Mouse (Mus musculus) gastrocnemius, postnatal 36 days (tissue): Measurements from ENCODE around the gene Olfr1392. TPM values are rescaled to one million over a fixed set of nuclear protein-coding genes. Genes with fewer than 3 reads are reported as not detected.

Experiments
- DNase-seq, 2 experiments: peaks; one replicate each; pipeline ENCODE4 v3.0.0; 2022
- intact Hi-C: fragments of 180-260 bp; cut with DNase I; formaldehyde crosslinking; loops from one replicate; pipeline ENCODE4 v1.15.1; 2025
- total RNA-seq, 2 experiments: library from RNA; stranded (reverse); gene quantifications; 2 replicates each; pipeline ENCODE4 v1.2.3; 2021

Olfr1392 gene
- total RNA-seq, 2 experiments from 2014 or later, result not detected

GRCm38 (mm10) chr11:49250422-49251379, 34.4 kb upstream of the Olfr1392 start:
- intact Hi-C loops, result loop anchor here (2.0 to 10.0 kb wide), 2 partner anchors 48 to 376 kb away; partner anchors contain the start of genes Irgm1 and Zfp62
- peak; percentile 88 to 89 for DNase-seq

DNA sequence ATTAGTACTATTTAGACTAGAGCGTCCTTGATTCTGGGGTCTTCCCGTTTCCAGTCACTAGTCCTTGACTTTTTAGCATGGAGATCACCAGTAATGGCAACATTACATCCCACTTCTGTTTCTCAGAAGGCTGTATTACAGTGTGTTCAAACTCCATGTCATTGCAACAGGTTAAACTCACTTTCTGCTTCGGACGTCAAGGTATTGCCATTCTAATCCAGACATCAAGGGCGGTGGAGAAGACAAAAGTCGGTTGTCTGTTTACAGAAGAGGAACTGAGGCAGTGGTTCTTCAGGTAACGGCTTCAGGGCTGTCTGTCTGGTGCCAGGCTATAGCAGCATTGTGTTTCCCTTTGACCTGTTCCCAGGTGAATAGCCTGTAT, 33.7 kb upstream of the Olfr1392 start:
- intact Hi-C loops, result loop anchor here (2.0 to 10.0 kb wide), 2 partner anchors 49 to 377 kb away; partner anchors contain the start of genes Irgm1 and Zfp62
- no peak for DNase-seq

DNA sequence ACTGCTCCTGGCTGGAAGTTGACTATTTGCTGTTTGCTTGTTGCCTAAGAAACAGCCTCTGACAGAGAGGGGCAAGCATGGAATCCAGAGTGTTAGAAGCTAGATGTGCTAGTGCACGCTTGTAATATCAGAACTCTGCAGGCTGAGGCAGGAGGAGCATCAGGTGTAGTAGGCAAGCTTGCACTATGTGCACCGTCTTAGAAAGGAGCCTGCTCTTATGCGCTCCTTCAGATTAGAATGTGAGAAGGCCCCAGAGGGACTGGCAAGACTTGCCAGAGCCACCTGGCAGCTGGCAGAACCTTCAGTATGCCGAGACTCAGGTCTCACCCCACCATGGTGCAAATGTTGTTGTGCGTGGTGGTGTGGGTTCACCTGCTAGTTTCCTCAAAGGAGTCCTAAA, 33.0 kb upstream of the Olfr1392 start:
- no peak for DNase-seq
- intact Hi-C loops, result loop anchor here (10.0 kb wide), 1 partner anchor 377 kb away; the partner anchor contains the start of gene Irgm1

DNA sequence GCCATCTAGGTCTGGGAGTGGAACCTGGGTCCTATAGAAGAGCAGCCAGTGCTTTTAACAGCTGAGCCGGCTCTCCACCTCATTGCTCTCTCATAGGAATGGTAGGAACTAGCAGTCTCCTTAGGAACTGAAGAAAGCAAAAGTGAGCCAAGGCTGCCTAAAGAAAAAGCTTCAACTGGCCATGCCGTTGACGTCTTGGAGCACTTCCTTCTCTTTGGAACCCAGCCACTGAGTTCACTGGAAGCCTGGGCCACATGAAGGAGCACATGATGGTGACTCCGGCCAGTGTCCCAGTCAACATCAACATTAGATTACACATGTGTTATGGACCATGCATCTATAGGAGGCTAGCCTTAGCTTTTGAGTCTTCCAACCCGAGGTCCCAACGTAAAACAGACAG, 32.0 kb upstream of the Olfr1392 start:
- DNase-seq, result no peak
- intact Hi-C loops, result loop anchor here (10.0 kb wide), 1 partner anchor 378 kb away; the partner anchor contains the start of gene Irgm1

DNA sequence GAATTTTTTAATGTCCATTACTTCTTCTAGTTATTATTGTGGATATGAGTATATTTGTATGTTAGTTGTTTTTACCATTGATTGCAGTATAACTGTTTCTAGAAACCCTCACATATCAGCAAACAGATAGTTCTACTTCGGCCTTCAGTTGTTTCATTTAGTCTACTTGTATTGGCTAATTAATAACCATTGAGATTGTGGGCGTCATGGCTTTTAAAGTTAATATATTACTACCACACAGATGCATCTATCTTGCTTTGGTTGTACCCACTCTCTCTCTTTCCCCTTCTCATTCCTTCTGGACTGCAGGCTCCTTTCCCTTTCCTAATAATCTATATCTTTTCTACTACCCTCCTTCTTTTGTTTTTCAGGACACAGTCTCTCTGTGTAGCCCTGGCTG, 25.8 kb upstream of the Olfr1392 start:
- DNase-seq, result no peak
- intact Hi-C loops, result loop anchor here (10.0 kb wide), 1 partner anchor 384 kb away; the partner anchor contains the start of gene Irgm1

DNA sequence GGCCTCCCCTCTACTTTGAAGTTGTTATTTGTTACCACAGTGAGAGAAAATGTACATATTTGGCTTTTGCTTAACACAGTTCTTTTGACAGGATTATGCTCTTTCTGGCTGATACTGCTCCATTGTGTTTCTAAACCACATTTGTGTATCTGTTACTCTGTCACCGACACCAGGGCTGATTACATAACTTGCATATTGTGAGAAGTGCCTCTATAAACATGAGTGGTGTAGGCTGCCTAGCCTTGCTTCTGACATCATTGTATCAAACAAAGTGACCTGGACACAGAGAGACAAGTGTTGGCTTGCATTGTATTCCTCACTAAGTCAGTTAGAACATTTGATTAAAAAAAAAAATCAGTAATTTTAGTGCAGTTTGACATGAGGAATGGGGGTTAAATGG, 25.3 kb upstream of the Olfr1392 start:
- intact Hi-C loops, result loop anchor here (10.0 kb wide), 1 partner anchor 385 kb away; the partner anchor contains the start of gene Irgm1
- DNase-seq, result no peak

GRCm38 (mm10) chr11:49260598-49261312, 24.3 kb upstream of the Olfr1392 start:
- intact Hi-C loops, result no loop called here
- DNase-seq, result no peak

GRCm38 (mm10) chr11:49261313-49261855, 23.7 kb upstream of the Olfr1392 start:
- intact Hi-C loops, result no loop called here
- DNase-seq, result no peak

DNA sequence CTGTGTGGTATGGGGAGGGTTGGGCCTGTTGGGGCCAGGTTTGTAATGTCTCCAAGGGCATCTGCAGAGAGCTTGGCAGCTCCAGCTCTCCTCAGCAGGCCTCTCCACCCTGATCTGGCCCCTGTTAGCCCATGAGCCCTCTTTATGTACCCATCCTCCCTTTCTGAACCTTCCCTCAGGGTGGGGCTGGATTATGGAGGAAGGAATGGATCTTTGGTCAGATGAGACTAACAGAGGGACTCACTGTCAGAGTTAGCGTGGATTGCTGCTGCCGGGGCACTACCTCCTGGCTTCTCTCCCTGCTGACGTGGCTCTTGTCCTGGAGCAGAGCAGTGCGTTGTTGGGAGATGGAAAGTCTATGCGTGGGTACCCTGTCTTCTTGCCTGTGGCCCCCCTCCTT, 22.8 kb upstream of the Olfr1392 start:
- intact Hi-C loops, result no loop called here
- no peak for DNase-seq

DNA sequence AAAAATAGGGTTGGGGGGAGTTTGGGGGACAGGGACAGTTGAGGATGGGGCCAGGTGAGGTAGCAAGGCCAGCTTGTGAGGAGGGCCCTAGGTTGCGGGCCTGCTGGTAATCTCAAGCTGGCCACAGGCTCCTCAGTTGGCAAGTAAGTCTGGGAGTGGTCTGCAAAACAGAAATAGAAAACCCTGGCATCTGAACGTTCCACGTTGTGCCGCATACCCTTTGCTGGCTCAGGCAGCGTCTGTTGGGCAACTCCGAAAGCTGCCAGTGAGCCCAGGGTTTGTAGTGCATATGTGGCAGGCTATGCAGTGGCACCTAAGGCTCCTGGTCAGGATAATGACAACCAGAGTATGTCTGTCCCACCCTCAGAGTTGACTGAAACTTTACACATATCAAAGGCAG, 21.9 kb upstream of the Olfr1392 start:
- intact Hi-C loops, result no loop called here
- DNase-seq, result no peak

GRCm38 (mm10) chr11:49264081-49264480, 21.0 kb upstream of the Olfr1392 start:
- no peak for DNase-seq
- intact Hi-C loops, result no loop called here

DNA sequence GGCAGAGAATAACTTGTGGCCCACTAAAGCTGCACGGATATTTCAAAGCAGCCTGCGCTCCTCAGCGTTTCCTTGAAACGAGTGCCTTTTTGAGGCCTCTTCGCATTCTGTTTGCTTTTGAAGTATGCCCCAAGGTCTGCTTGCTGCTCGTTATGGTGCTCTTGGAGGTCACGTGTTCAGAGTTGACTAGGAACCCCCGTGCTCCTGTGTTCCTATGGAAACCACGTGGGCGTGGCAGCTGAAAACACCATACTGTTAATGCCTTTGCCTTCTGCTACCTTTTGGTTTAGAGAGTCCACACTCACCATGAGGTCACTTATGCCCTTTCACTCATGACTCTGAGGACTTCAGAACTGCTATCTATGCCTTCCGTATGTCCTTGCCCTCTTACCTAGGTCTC, 20.5 kb upstream of the Olfr1392 start:
- intact Hi-C loops, result no loop called here
- DNase-seq, result no peak

GRCm38 (mm10) chr11:49265101-49265500, 20.0 kb upstream of the Olfr1392 start:
- intact Hi-C loops, result no loop called here
- DNase-seq, result no peak

DNA sequence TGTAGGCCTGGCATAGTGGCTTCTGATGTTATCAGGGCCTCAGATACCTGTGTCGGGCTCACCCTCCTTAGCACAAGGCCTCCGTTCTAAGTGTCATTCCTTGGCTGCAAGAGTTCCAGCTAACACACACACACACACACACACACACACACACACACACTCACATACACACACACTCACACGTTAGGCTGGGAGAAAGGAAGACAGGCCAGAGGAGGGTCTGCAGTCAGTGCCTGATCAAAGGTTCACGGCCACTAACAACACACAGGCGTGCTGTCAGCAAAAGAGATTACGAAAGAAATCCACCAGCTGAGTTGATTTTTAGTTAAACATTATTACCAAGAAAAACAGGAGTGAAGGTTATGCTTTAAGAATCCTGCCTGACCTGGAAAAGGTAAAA, 18.4 kb upstream of the Olfr1392 start:
- DNase-seq, result no peak
- intact Hi-C loops, result no loop called here

GRCm38 (mm10) chr11:49267316-49267715, 17.8 kb upstream of the Olfr1392 start:
- no peak for DNase-seq
- intact Hi-C loops, result no loop called here

GRCm38 (mm10) chr11:49267970-49268579, 17.0 kb upstream of the Olfr1392 start:
- no peak for DNase-seq
- intact Hi-C loops, result no loop called here

DNA sequence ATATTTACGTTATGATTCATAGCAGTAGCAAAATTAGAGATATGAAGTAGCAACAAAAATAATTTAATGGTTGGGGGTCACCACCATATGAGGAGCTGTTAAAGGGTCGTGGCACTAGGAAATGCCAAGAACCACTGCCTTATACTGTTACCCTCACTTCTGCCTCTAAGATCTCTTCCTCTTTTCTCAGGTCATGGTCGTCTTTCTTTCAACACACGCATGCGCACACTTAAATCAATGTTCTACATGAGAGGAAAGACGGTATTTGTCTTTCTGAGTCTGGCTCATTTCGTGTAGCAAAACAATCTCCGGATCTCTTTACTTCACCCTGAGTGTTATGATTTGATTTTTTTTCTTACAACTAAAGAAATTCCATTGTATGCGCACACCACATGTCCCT, 15.3 kb upstream of the Olfr1392 start:
- intact Hi-C loops, result no loop called here
- DNase-seq, result no peak

DNA sequence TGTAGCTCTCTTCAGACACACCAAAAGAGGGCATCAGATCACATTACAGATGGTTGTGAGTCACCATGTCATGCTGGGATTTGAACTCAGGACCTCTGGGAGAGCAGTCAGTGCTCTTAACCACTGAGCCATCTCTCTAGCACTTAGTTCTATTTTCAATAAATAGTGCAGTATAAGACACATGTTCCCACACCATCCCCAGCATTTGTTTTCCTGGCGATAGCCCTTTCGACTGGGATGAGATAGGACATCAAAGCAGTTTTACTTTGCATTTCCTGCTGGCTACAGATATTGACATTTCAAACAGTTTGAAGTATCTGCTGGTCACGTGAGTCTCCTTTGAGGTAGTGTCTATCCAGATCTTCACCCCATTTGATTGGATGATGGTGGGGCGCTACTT, 14.7 kb upstream of the Olfr1392 start:
- intact Hi-C loops, result no loop called here

GRCm38 (mm10) chr11:49271334-49271733, 13.7 kb upstream of the Olfr1392 start:
- DNase-seq, result no peak
- intact Hi-C loops, result no loop called here

More for the DNA sequence above, 14.7 kb upstream of the Olfr1392 start:
- no peak for DNase-seq

GRCm38 (mm10) chr11:49273834-49274519, 11.1 kb upstream of the Olfr1392 start:
- no peak for DNase-seq
- intact Hi-C loops, result loop anchor here (2.0 kb wide), 1 partner anchor 87 kb away; the partner anchor contains the start of gene Btnl9
